Mouse (Mus musculus): ENCODE measurements around the gene Gas8. TPM values are rescaled to one million over a fixed set of nuclear protein-coding genes. Genes with fewer than 3 reads are reported as not detected.

Gas8 gene
- 12.2 and 14.0 TPM in 2 replicates for polyA plus RNA-seq (2015; fragmentation: Nextera tagmentation; extraction: Ambion mirVana)

GRCm38 (mm10) chr8:123518667-123519066 lies at the start of gene Gas8:
Gene Gas8, plus strand, starts transcription at chr8:123518834.

GRCm38 (mm10) chr8:123477737-123478258 lies 40.8 kb upstream of the Gas8 start, which contains the start of gene Afg3l1:
Gene Afg3l1, plus strand, starts transcription at chr8:123477903.

GRCm38 (mm10) chr8:123514781-123515539 lies 3.7 kb upstream of the Gas8 start, which contains the start of gene Dbndd1:
Gene Dbndd1, minus strand, starts transcription at chr8:123515463.

Other genes starting within 250 kb of the Gas8 start
- gene Fanca, start 200.3 kb upstream of the Gas8 start, polyA plus RNA-seq (2015; fragmentation: Nextera tagmentation; extraction: Ambion mirVana): 11.2 and 14.2 TPM in 2 replicates
- 2.3 and 2.7 TPM in 2 replicates for gene Spire2, start 186.1 kb upstream of the Gas8 start, polyA plus RNA-seq (2015; fragmentation: Nextera tagmentation; extraction: Ambion mirVana)
- gene Tcf25, start 145.1 kb upstream of the Gas8 start, polyA plus RNA-seq (2015; fragmentation: Nextera tagmentation; extraction: Ambion mirVana): 128 and 129 TPM in 2 replicates
- not detected in 2 replicates for gene Mc1r, start 111.7 kb upstream of the Gas8 start, polyA plus RNA-seq (2015; fragmentation: Nextera tagmentation; extraction: Ambion mirVana)
- 1.2 and 1.3 TPM in 2 replicates for gene Tubb3, start 107.4 kb upstream of the Gas8 start, polyA plus RNA-seq (2015; fragmentation: Nextera tagmentation; extraction: Ambion mirVana)
- 23.4 and 27.8 TPM in 2 replicates for gene Def8, start 95.3 kb upstream of the Gas8 start, polyA plus RNA-seq (2015; fragmentation: Nextera tagmentation; extraction: Ambion mirVana)
- gene Afg3l1, start 40.9 kb upstream of the Gas8 start, polyA plus RNA-seq (2015; fragmentation: Nextera tagmentation; extraction: Ambion mirVana): 33.6 and 34.4 TPM in 2 replicates
- gene Dbndd1, start 3.4 kb upstream of the Gas8 start, polyA plus RNA-seq (2015; fragmentation: Nextera tagmentation; extraction: Ambion mirVana): 0.29 and 0.33 TPM in 2 replicates
- gene Rhou, start 135.1 kb downstream of the Gas8 start, polyA plus RNA-seq (2015; fragmentation: Nextera tagmentation; extraction: Ambion mirVana): 4.6 and 5.0 TPM in 2 replicates